Mouse (Mus musculus) brain, embryonic 18.5 days (tissue): ENCODE measurements around the gene Wipf1.
"Not testable (repeated sequence)": the region's sequence is repeated elsewhere in the genome, so short reads cannot be mapped to it uniquely, and the experiment has no call there.

Experiments
- DNase-seq: peaks from one replicate; pipeline ENCODE4 v3.0.0-alpha.2; 2012; ENCODE audit warnings: low read depth, low spot score

The Wipf1 gene

DNA sequence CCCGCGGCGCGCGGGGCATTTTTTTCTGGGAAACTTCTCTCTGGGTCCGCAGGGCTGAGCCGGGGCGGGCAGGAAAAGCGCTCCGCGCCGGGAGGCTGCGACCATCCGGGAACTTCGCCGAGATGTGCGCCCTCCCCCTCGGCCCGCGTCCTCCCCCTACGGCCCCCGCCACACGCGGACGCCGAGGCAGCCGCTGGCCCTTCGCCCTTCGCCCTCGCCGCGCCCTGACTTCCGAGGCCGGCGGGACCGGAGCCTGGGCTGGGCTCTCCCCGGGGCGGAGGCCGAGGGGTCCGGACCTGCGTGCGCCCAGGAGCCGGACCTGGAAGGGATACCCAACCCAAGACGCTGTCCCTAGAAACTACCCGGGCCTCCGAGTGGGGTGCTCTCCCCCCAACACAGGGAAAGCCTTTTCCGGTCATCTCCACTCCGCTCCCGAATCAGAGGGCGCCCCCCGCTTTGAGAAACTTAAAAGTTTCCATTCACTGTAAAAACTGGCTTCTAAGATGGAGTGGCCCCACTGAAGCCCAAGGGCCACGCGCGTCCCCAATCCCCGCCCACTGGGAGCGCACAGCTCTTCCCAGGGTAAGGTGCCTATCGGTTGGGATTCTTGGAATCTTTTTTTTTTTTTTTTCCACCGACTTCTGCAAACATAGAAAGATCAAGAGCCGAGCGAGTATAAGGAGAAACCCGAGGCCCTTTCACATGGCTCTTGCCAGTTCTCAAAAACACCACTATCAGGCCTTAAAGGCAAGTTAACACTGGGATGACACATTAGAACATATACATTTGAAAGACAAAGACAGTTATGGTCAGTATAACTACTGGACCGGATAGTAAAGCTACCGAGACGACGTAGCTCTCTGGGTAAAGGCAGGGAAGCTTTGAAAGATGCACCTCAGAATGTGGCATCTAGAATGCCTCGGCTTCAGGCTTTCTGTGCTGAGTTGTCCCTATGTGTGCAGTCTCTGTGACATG lies at the start of gene Wipf1:
TSS of gene Wipf1 (minus strand) at position 379 of the 975 bp plus-strand sequence.
- DNase-seq = no peak

DNA sequence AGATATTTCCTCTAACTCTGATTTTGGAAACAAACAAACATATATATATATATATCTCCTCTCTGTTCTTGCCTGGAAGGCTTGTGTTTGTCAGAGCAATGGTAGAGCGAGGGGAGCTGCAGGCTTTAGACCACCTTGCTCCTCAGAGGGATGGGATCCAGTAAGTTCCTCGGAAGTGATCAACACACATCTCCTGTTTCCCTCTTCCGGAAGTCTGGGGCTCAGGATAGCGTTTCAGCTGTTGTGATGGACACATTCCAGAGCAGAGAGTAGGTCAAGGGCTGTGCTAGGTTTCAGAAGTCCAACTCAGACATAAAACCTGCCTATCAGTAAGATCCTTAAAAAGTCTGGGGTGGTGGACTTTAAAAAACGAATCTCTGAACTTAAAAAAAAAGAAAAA lies 49.6 kb upstream of the Wipf1 start:
- no peak for DNase-seq

DNA sequence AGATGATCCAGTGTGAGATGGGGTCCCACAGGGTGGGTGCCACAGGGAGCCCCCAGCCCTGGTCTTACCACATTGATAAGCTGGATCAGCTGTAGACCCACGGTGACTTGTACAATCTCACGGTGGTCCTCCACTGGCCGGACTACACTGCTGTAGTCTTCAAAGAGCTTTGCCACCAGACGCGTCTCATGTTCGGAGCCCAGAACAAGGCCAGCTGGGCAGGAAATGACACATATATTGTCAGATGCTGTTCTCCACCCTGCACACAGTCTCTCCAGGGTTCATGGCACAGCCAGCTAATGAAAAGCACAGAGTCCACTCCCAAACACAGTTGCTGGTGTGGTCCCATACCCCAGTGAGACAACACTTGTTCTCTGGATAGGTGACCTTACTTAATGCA lies 44.9 kb upstream of the Wipf1 start:
- no peak for DNase-seq

DNA sequence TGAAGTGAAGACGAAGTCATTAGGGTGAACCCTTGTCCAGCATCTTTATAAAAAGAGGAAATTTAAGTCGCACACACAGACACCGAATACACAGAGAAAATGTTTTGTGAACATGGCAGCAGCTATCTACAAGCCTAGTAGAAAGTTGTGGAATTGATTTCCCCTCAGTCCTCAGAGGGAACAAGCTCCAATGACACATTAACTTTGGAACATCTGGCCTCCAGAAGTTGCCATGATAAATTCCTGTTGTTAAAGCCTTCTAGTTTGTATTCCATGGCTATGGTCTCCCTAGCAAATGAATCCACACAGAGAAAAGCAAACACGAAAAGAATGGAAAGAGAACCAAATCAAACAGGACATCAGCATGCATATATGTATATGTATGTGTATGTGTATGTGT lies 44.0 kb upstream of the Wipf1 start:
- no peak for DNase-seq

DNA sequence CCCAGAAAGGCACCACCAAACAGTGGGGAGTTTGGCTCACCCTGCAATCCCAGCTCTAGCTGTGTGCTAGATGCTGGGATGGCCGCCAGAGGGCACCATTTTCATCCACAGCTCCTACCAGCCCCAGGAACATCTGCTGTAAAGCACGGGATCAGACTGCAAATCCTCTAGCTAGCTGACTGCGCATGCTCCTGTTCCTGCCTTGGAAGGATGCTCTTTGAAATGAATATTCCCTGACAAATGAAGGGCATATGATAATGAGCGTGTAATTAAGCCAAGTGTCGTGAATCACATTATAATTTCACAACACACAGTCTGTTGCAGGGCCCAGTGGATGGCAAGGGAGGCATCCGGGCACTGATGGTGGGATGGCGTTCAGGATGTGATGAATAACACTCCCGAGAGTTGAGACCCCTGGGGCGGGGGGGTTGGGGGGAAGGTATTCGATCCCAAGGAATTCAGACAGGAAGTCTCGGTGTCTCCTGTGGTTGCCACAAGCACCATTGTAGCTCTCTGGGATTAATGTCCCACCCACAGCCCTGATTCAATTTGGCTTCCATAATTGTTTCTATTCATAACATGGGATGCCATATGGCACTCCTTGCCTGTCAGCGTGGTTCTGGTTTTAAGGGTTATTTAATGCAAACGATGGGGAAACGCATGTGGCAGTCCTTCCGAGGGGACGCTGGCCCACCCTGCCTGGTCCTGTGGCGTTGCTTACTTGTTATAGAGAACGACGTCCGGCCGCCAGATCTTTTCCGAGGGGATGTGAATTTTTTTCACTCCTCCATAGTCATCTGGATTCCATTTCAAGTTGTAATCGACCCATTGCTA lies 43.2 kb upstream of the Wipf1 start:
- DNase-seq = peak; percentile 93

DNA sequence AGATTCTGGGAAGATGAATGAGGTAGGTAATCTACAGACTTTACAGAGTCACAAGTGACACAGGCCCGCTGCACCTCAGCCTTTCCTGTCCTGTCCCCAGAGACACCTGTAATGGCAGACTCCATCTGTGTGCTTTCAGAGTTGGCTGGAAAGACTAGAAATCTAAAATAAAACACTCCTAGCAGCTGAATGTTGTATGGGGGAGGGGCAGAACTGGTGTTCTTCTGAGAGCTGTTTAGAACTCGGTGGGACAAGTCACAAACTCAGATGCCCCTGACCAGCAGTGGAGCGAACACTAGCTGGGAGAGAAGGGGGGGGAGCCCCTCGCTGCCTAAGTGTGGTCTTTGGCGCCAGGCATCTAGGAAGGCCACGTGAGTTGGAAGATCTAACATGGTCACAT lies 42.4 kb upstream of the Wipf1 start:
- no peak for DNase-seq

DNA sequence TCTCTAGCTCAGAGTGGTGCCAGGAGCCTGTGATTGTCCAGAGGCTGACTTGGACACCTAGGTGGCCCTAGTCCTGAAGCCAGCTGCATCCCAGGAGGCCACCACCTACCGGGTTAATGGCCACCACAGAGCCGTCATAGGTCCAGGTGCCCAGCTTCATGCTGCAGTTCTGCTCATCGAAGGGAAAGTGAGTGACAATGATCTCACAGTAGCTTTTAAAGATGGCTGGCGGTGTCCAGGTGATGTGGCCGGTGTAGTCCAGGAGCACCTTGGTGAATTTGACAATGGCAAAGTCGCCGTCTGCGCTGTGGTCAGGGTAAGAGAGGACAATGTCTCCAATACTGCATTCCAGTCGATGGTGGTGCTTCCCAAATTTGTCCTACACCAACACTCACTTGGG lies 41.8 kb upstream of the Wipf1 start:
- no peak for DNase-seq

DNA sequence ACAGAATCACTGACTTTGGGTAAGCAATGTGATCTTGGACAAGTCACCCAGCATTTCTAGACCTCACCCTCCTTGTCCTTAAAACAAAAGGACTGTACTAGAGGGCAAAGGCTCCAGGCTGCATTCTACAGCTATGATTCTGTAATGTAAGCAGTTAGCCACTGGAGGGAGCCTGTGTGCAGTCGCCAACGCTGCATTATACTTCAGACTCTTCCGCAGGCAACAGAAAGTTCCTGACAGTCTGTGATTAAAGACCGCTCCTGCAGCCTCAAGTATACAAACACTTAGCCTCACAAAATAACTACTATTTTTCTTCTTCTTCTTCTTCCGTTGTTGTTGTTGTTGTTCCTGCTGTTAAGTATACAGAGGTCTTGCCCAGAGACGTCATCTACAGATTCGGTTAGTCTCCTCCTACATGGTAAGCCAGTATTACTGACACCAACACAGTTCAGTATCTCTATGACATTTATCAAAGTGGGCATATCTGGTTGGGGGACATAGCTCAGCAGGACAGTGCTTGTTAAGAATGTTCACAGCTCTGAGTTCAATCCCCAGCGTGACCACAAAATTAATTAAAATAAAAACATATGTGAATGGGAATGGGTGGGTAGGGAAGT lies 37.6 kb upstream of the Wipf1 start:
- DNase-seq = no peak

DNA sequence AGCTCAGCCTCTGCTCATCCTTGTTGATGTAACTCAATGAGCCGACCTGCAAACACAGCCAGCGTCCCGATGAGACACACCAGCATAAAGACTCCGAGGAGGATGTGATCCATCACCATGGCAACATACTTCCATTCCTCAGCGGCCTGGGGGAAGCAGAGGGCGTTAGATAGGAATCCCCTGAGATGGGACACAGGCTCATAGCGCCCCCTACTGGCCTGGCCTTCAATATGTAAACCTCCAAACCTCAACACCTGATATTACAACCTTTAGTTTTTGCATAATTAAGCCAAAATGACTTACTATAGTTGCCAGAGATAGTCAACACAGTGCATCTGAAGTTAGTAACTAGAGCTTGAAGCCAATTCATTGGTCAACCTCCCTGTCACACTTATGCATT lies 36.6 kb upstream of the Wipf1 start:
- DNase-seq = no peak

DNA sequence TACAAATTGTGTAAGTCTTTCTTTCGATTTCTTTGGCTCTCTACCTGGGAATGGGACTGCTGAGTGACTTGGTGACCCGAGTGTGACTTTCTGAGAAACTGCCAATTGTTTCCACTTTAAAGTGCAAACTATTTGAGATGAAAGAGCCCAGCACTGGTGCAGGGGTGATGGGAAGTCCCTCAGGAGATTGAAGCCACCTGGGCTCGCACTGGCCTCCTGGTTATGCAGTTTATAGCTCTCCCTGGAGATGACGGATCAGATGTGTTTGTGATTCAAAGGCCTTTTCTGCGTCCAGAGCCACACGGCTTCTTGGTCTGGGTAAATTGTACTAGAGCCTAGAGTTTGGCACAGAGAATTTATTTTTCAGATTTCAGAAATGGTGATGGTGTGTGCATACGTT lies 34.2 kb upstream of the Wipf1 start:
- DNase-seq = no peak

DNA sequence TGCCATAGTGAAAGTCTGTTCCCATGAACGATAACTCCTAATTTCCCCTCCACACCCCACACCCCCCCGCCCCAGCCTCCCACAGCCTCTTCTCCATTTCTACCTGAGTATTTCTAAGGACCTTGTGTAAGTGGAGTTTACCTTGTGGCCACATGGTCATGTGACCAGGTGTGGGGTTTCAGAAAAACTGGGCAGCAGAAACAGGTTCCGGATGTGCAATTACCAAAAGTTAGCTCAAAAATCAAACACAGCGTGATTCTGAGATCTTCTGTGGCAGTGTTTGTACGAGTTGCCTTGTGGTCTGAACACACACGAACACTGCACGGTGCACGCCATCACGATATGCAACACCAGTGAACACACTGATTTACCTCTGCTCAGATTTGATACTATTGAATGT lies 33.1 kb upstream of the Wipf1 start:
- no peak for DNase-seq

DNA sequence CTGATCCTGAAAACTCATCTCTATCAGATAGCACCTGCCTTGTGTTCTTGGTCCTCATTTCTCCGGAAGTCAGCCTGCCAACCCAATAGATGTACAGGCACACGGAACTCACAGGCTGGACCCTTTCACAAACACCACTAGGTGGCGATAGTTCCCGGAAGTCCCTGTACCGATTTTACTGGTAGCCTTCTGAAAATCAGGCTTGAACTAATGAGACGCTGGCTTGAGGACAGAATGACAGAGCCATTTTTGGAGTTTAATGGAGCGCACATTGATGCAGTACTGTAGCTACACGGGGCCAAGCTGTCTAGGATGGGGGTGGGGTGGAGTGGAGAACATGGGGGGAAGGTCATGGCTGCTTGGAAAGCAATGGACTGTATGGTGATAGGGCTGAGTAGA lies 32.1 kb upstream of the Wipf1 start:
- DNase-seq = no peak

DNA sequence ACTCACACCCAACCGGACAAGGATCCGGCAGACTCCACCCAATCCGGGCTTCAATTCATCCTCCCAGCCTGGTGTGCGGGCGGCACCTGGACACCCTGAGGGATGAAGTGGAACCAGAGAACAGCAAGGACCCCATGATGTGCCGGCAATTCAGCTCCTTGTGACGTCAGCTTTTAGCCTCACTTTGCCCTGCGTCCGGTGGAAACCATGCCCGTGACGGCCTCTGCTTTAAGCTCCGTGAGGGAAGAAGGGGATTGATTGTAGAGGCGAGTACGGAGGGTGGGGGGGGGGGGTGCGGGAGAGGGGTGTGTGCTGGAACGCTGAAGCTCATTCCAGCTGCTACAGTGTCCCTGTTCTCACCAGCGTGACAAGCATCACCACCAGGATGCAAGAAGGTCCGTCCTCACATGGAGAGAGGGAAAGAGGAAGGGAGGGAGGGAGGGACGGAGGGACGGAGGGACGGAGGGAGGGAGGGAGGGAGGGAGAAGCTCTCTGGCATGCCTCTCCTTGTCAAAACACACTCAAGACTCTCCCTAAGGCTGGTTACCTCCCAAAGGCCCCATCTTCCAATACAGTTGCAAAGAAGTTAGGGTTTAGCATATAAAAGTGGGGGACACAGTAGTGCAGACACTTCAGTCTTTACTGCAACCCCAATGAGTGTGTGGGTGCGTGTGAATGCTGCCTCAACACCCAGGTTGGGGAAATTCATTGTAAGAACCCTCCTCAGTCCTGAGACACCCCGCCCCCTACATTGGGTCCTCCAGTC lies 31.5 kb upstream of the Wipf1 start:
- no peak for DNase-seq

DNA sequence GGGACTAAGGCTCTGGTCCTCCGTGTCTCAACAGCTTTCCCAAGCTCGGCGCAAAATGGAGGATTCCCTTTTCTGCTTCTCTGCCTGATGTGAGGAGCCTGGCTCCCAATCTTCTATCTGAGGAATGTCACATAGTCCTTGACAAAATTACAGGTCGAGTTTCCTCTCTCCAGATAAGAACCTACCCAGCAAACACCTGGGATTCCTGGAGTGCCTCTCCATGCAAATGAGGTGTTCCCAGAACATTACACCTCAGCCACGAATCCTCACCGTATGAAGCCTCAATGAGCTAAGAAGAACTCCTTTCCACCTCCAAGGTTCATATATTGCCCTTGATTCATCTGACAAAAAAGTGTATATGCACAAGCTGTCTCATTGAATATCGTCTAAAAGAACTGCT lies 30.9 kb upstream of the Wipf1 start:
- DNase-seq = no peak

DNA sequence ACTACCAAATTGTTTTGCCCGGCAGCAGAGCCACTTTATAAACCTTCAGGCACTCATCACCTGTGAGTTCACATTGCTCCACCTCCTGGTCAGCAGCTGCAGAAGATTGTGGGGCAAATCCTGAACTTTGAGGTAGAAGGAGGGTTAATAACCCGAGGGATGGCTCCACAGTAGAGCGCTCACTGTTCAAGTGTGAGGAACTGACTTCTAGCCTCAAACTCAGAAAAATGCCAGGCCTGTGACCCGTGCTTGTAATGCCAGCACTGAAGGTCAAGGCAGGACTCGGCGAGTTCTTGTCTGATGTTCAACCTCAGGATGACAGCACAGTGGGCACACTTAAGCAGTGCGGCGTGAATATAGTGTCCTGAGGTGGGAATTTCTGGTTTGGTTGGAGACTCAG lies 28.4 kb upstream of the Wipf1 start:
- no peak for DNase-seq

DNA sequence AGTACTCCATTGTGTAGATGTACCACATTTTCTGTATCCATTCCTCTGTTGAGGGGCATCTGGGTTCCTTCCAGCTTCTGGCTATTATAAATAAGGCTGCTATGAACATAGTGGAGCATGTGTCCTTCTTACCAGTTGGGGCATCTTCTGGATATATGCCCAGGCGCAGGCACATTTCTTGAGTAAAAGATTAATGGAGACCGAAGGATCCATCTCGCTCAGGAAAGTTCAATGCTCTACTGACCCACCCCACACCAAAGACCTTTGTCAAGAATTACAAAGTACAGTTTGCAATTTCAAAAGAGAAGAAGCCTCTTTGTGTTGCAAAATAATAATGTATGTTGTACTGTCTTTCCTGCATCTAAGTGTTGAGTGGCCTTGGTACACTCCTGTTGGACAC lies 27.5 kb upstream of the Wipf1 start:
- not testable (repeated sequence) for DNase-seq

DNA sequence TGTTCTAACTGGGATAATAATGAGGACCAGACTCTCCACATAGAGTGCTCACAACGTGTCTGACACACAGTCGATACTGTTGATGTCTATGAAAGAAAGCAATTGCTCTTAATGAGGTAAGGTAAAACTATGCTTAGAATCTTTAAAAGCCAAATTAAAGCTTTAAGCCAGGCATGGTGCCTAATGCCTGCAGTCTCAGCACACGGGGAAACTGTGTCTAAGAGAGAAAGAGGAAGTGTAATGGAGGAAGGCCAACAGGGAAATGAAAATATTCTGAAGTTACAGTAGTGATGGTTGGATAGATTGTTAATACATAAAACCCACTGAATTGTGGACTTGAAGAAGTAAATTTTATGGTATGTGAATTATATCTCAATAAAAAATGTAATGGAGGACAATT lies 24.9 kb upstream of the Wipf1 start:
- no peak for DNase-seq

DNA sequence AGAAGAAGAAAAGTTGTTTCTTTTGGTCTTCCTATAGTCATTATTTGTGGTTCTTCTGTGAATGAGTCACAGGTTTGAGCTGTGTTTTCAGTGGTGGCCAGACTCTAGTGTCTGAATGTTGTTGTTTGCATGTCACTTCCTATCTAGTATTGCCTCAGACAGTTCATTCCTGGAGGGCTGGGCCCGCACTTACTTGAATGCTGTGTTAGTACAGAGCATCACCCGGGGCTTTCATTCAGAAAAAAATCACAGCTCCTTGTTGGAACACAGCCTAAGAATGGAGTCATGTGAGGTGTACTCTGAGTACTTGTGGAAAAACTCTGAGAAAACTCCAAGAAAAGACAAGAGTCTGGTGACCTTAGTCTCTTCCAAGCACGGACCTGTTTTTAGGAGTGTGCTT lies 23.4 kb upstream of the Wipf1 start:
- no peak for DNase-seq

DNA sequence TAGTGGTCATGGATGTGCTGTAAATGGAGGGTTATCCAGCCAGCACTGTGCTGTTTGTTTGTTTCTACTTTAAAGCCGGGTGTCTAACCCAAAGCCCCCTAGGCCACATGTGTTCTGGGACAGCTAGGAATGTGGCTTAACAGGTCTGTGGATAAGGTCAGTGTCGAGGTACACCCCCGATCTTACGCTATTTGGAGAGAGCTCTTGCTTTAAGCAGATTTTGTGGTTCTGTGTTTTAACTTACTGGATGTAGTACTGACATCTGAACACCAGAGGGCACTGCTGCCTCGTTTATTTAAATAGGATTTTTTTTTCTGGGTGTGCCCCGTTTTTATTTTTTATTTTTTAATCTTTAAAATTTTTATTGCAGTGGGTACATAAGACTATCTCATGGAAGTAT lies 21.2 kb upstream of the Wipf1 start:
- no peak for DNase-seq

DNA sequence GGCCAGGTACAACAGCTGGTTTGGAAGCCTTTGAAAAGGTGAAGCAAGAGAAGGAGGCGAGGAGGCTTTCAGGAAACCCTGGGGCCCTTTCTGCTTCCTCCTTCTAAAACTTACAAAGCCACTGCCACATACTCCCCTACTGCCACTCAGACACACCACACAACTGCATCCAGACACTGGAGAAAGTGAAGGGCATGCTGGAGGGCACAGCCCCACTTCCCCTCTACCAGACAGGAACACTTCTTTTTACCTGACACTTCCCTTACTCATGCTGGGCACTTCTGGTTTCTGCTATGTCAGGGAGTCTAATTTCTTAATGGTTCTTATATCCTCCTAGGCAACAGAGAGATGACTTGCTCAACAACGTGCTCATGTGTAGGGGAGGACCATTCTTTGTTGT lies 19.0 kb upstream of the Wipf1 start:
- DNase-seq = no peak

DNA sequence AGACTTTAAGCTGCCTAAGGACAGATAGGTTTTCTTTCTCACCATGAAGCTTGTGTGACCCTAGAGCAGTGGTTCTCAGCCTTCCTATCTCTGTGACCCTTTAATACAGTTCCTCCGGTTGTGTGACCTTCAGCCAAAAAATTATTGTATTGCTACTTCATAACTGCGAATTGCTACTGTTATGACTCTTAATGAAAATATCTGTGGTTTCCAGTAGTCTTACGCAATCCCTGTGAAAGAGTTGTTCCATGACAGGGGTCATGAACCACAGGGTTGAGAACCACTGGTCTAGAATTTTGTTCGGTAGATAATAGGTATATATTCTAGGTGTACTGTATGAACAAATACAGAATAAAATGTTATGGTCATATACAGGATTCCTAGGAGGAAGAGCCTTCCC lies 17.7 kb upstream of the Wipf1 start:
- no peak for DNase-seq

DNA sequence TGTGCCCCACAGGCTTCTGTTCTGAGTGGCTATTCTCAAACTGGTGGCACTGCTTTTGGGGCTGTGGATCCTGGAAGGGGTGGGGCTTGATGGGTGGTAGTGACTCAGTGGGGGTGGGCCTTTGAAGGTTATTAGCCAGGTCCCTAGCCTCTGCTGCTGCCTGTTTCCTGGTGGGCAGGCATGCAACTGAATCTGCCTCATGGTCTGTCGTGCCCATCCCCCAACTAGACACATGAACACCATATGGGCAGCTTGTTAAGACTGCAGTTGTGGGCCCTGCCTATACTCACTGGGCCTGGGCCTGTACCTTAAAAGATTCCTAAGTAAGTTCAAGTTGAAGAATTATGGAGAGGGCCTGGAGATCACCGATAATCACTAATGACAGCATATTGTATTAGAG lies 16.0 kb upstream of the Wipf1 start:
- DNase-seq = no peak
